Mouse (Mus musculus): Measurements from ENCODE around the gene Lsp1. TPM values are rescaled to one million over a fixed set of nuclear protein-coding genes. Genes with fewer than 3 reads are reported as not detected.

Lsp1 gene
- total RNA-seq, 1 experiment, result 13.7 TPM

DNA sequence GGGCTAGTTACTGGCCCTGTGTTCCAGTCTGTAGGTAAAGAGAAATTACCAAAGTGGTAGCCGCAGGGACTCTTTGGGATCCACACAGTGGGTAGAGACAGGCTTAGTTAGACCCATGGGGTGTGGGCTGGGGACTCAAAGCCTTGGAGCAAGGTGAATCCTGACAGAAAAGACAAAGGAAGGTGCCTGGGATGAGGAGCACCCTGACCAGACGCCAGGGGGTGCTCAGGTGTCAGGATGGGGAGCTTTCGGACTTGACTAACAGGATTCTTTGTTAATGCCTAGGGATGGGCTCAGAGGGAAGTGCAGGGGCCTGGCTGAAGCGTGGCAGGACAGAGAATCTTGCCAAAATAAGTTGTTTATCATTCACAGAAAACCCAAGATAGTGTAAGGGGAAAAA lies 61.7 kb downstream of the Lsp1 start:
- Histone ChIP-seq H3K9me3 (ENCODE audit: control insufficient read depth, insufficient read depth, low read depth, low read length) (no peaks in the 10 kb centered on the region), H3K4me3 (ENCODE audit: insufficient read depth in 1 of 2, low read depth in 1 of 2, low read length in 2 of 2, poor library complexity in 1 of 2, severe bottlenecking in 1 of 2) (no peak overlapping the region), H3K4me1 (ENCODE audit: control insufficient read depth in 2 of 2, insufficient read depth in 2 of 2, low read length in 2 of 2, poor library complexity in 1 of 2) (no peaks in the 10 kb centered on the region), H3K9ac (ENCODE audit: insufficient read depth, low read depth, low read length, poor library complexity, severe bottlenecking) (no peak overlapping the region), H3K36me3 (ENCODE audit: control insufficient read depth, insufficient read depth, low read length, poor library complexity, severe bottlenecking) (no peaks in the 10 kb centered on the region), H3K27ac (ENCODE audit: insufficient read depth, low read depth, low read length, poor library complexity, severe bottlenecking) (no peak overlapping the region)
- in situ Hi-C loops (cut with MboI; ENCODE audit: low sequenced_read_pairs in 2 of 2, unreplicated experiment in 2 of 2), result no loop called here
- DNase-seq (ENCODE audit: low read depth, low spot score), result peak; percentile 61
- TF ChIP-seq ZC3H11A (IDR thresholded peaks at IDR 0.05; ENCODE audit: borderline replicate concordance, low read depth, low read length), result peak; percentile 53; the same call in 1 of the 2 replicates
- no peak for TF ChIP-seq ZNF384 (IDR thresholded peaks at IDR 0.05; ENCODE audit: low read depth, low read length)
- TF ChIP-seq HCFC1 (IDR thresholded peaks at IDR 0.05; ENCODE audit: borderline replicate concordance, insufficient read depth, low read length), result no peak
- no peak for TF ChIP-seq MAFK (IDR thresholded peaks at IDR 0.05; ENCODE audit: insufficient read depth, low read depth, low read length)

DNA sequence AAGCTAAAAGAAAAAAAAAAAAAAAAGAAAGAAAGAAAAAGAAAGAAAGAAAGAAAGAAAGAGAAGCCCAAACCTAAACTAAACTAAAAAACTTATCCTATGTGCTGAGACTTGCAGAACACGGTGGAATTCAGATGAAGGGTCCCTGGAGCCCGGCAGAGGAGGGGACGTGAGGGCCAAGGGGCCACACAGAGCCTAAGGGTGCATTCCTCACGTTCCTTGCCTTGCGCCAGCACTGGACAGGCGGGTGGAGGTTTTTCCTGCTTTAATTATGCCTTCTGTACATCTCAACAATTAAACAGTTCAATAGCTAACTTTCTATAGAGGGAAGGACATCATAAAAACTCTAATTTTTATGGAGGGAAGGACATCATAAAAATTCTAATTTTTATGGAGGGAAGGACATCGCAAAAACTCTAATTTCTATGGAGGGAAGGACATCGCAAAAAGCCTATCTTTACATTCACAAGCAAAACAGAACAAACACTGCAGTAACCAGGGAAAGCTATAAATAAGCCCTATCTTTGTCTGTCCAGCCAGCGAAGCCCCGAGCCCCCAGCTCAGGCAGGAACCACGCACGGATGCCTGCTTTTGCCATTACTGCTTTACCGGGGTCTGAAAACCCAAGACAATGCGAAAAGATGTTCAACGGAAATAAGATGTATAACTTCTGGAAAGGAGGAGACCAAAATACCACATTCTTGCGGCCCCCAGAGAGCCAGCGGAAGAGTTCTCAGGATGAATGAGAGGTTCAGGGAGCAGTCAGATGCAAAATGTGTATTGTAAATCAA lies 62.8 kb downstream of the Lsp1 start:
- H3K9ac ChIP-seq (ENCODE audit: insufficient read depth, low read depth, low read length, poor library complexity, severe bottlenecking), result no peak overlapping the region
- no peaks in the 10 kb centered on the region for H3K4me1 ChIP-seq (ENCODE audit: control insufficient read depth in 2 of 2, insufficient read depth in 2 of 2, low read length in 2 of 2, poor library complexity in 1 of 2)
- H3K9me3 ChIP-seq (ENCODE audit: control insufficient read depth, insufficient read depth, low read depth, low read length), result no peaks in the 10 kb centered on the region
- no peak overlapping the region for H3K4me3 ChIP-seq (ENCODE audit: insufficient read depth in 1 of 2, low read depth in 1 of 2, low read length in 2 of 2, poor library complexity in 1 of 2, severe bottlenecking in 1 of 2)
- in situ Hi-C loops (cut with MboI; ENCODE audit: low sequenced_read_pairs in 2 of 2, unreplicated experiment in 2 of 2), result no loop called here
- TF ChIP-seq CHD2 (IDR thresholded peaks at IDR 0.05; ENCODE audit: low read depth, low read length) (no peak), ZNF384 (IDR thresholded peaks at IDR 0.05; ENCODE audit: low read depth, low read length) (no peak), HCFC1 (IDR thresholded peaks at IDR 0.05; ENCODE audit: borderline replicate concordance, insufficient read depth, low read length) (no peak), ZC3H11A (IDR thresholded peaks at IDR 0.05; ENCODE audit: borderline replicate concordance, low read depth, low read length) (no peak), MAFK (IDR thresholded peaks at IDR 0.05; ENCODE audit: insufficient read depth, low read depth, low read length) (no peak)
- no peak for DNase-seq (ENCODE audit: low read depth, low spot score)
- no peaks in the 10 kb centered on the region for H3K36me3 ChIP-seq (ENCODE audit: control insufficient read depth, insufficient read depth, low read length, poor library complexity, severe bottlenecking)
- H3K27ac ChIP-seq (ENCODE audit: insufficient read depth, low read depth, low read length, poor library complexity, severe bottlenecking), result no peak overlapping the region

DNA sequence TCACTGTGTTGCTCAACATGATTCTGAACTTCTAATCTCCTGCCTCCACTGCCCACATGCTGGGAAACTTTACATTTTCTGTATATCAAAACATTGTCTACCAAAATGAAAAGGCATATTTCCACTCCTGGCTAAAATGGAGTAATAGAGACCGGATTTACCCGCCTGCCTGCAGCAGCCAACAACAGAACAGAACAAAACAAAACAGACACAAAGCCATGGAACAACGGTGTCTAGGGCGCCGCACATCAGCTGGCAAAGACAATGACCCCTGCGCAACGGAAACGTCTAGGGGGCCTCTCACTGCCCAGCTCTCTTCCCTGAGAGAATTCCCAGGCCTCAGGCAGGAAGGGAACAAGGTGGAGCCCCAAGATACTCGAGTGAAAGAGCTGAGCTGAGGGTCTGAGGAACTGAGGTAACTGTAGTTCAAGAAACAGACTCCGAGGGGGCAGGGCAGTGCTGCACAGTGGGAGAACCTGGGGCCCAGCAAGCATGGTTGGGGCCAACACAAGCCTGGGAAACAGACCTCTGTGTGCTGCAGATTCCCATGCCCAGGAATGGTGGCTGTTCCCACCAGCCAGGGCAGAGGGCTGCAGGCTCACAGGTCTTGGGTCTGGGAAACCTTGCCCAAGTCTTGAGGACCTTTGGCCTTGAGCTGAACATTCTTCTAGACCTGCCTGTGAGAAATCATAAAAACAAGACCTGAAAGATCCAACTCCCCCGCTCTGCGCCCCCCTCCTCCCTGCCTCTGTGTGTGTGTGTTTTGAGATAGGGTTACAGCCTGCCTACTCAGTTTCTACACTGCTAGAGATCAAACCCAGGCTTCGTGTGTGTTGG lies 65.0 kb downstream of the Lsp1 start:
- in situ Hi-C loops (cut with MboI; ENCODE audit: low sequenced_read_pairs in 2 of 2, unreplicated experiment in 2 of 2), result no loop called here
- no peaks in the 10 kb centered on the region for H3K9me3 ChIP-seq (ENCODE audit: control insufficient read depth, insufficient read depth, low read depth, low read length)
- H3K36me3 ChIP-seq (ENCODE audit: control insufficient read depth, insufficient read depth, low read length, poor library complexity, severe bottlenecking), result no peaks in the 10 kb centered on the region
- no peak overlapping the region for H3K27ac ChIP-seq (ENCODE audit: insufficient read depth, low read depth, low read length, poor library complexity, severe bottlenecking)
- H3K4me3 ChIP-seq (ENCODE audit: insufficient read depth in 1 of 2, low read depth in 1 of 2, low read length in 2 of 2, poor library complexity in 1 of 2, severe bottlenecking in 1 of 2), result no peak overlapping the region
- no peak for DNase-seq (ENCODE audit: low read depth, low spot score)
- H3K9ac ChIP-seq (ENCODE audit: insufficient read depth, low read depth, low read length, poor library complexity, severe bottlenecking), result no peak overlapping the region
- no peaks in the 10 kb centered on the region for H3K4me1 ChIP-seq (ENCODE audit: control insufficient read depth in 2 of 2, insufficient read depth in 2 of 2, low read length in 2 of 2, poor library complexity in 1 of 2)
- TF ChIP-seq MAFK (IDR thresholded peaks at IDR 0.05; ENCODE audit: insufficient read depth, low read depth, low read length) (no peak), ZNF384 (IDR thresholded peaks at IDR 0.05; ENCODE audit: low read depth, low read length) (no peak), CHD2 (IDR thresholded peaks at IDR 0.05; ENCODE audit: low read depth, low read length) (no peak), HCFC1 (IDR thresholded peaks at IDR 0.05; ENCODE audit: borderline replicate concordance, insufficient read depth, low read length) (no peak), ZC3H11A (IDR thresholded peaks at IDR 0.05; ENCODE audit: borderline replicate concordance, low read depth, low read length) (no peak)

DNA sequence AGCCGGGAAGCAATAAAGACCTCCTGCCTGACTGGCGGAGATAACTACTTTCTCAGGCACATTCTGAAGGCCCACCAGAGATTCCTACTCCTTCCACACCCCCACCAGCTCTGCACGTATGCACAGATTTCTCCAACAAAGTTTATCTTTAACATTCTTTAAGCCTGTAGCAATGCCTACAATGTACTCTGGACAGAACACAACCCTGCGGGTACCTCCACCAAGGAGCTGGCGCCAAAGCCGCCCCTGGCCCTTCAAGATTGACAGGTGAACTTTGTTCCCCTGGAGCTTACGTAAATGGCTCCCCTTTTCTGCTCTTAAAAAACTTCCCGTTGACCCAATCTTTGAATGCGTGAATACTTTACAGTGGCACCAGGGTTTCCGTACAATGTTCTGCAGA lies 68.7 kb downstream of the Lsp1 start:
- TF ChIP-seq ZNF384 (IDR thresholded peaks at IDR 0.05; ENCODE audit: low read depth, low read length) (no peak), HCFC1 (IDR thresholded peaks at IDR 0.05; ENCODE audit: borderline replicate concordance, insufficient read depth, low read length) (no peak), CHD2 (IDR thresholded peaks at IDR 0.05; ENCODE audit: low read depth, low read length) (no peak), ZC3H11A (IDR thresholded peaks at IDR 0.05; ENCODE audit: borderline replicate concordance, low read depth, low read length) (no peak), MAFK (IDR thresholded peaks at IDR 0.05; ENCODE audit: insufficient read depth, low read depth, low read length) (no peak)
- in situ Hi-C loops (cut with MboI; ENCODE audit: low sequenced_read_pairs in 2 of 2, unreplicated experiment in 2 of 2), result no loop called here
- H3K36me3 ChIP-seq (ENCODE audit: control insufficient read depth, insufficient read depth, low read length, poor library complexity, severe bottlenecking), result no peaks in the 10 kb centered on the region
- H3K9me3 ChIP-seq (ENCODE audit: control insufficient read depth, insufficient read depth, low read depth, low read length), result no peaks in the 10 kb centered on the region
- no peak for DNase-seq (ENCODE audit: low read depth, low spot score)
- peaks cover 0 to 9% of the 10 kb centered on the region in 2 experiments; a peak in 2 of 4 replicates for H3K4me1 ChIP-seq (ENCODE audit: control insufficient read depth in 2 of 2, insufficient read depth in 2 of 2, low read length in 2 of 2, poor library complexity in 1 of 2)
- no peak overlapping the region for H3K27ac ChIP-seq (ENCODE audit: insufficient read depth, low read depth, low read length, poor library complexity, severe bottlenecking)
- H3K9ac ChIP-seq (ENCODE audit: insufficient read depth, low read depth, low read length, poor library complexity, severe bottlenecking), result no peak overlapping the region
- no peak overlapping the region for H3K4me3 ChIP-seq (ENCODE audit: insufficient read depth in 1 of 2, low read depth in 1 of 2, low read length in 2 of 2, poor library complexity in 1 of 2, severe bottlenecking in 1 of 2)

Data from ES-E14 (cell line).